Mouse (Mus musculus): ENCODE measurements around the gene Sept9. TPM values are rescaled to one million over a fixed set of nuclear protein-coding genes. Genes with fewer than 3 reads are reported as not detected.

Sept9 gene
- polyA plus RNA-seq, 1 experiment from 2014 or later, result 78.9 TPM

DNA sequence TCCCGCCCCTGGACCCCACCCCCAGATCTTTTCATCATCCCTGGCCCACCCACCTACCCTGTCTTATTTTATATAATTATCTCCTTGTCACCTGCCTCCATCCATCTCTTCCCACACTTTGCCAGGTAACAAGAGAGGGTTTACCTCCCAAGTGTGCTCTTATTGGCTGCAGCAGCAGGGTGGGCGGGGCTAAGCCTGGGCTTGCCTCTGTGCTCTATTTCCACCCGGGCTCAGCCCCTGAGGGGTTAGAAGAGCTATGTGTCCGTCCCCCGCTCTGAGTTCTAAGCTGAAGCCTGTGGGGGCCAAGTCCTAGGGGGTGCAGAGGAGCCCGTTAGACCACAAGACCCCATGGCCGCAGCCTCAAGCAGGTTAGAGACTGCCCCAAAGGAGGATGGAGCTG is 161.1 kb downstream of the Sept9 start:
- Histone ChIP-seq H3K27ac (ENCODE audit: low read depth, low read length) (no peak overlapping the region), H3K4me2 (no peak overlapping the region), H3K36me3 (ENCODE audit: control insufficient read depth, insufficient read depth, low read length) (peaks cover 44% of the 10 kb centered on the region), H3K4me1 (ENCODE audit: control insufficient read depth, insufficient read depth, low read length) (no peaks in the 10 kb centered on the region), H3K9ac (ENCODE audit: low read depth, low read length) (no peak overlapping the region), H3K4me3 (ENCODE audit: low read depth, low read length) (no peak overlapping the region), H3K27me3 (ENCODE audit: control insufficient read depth, insufficient read depth, low read length) (no peaks in the 10 kb centered on the region), H3K9me3 (replicated peaks; ENCODE audit: control insufficient read depth, low read length) (no peaks in the 10 kb centered on the region)
- WGBS (ENCODE audit: insufficient replicate concordance), result 70% methylated on average over 7 of the region's 7 CpGs
- ATAC-seq (replicated peaks; ENCODE audit: insufficient number of reproducible peaks, low FRiP score, low TSS enrichment), result no peak

DNA sequence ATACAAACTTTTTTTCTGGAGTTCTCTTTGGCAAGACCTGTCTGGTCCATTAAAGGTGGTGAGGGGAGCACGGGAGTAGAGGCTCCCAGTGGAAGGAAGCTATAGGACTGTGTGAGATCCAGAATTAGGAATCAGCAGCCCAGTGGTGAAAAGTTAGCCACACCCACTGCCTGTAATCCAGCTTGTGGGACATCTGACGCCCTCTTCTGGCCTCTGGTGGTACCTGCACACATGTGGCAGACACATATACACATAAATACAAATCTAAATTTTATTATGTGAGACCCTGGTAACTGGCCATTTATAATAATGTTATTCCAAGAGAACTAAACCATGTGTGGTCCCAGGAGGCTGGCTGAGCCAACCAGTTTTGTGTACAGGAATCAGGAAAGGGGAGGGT is 162.8 kb downstream of the Sept9 start:
- no peak overlapping the region for H3K27ac ChIP-seq (ENCODE audit: low read depth, low read length)
- no peak overlapping the region for H3K4me3 ChIP-seq (ENCODE audit: low read depth, low read length)
- H3K27me3 ChIP-seq (ENCODE audit: control insufficient read depth, insufficient read depth, low read length), result no peaks in the 10 kb centered on the region
- no peak overlapping the region for H3K9ac ChIP-seq (ENCODE audit: low read depth, low read length)
- no peaks in the 10 kb centered on the region for H3K4me1 ChIP-seq (ENCODE audit: control insufficient read depth, insufficient read depth, low read length)
- H3K36me3 ChIP-seq (ENCODE audit: control insufficient read depth, insufficient read depth, low read length), result peaks cover 27% of the 10 kb centered on the region
- WGBS (ENCODE audit: insufficient replicate concordance), result 81% methylated on average over 2 of the region's 2 CpGs
- H3K4me2 ChIP-seq, result no peak overlapping the region
- ATAC-seq (replicated peaks; ENCODE audit: insufficient number of reproducible peaks, low FRiP score, low TSS enrichment), result no peak
- H3K9me3 ChIP-seq (replicated peaks; ENCODE audit: control insufficient read depth, low read length), result no peaks in the 10 kb centered on the region

DNA sequence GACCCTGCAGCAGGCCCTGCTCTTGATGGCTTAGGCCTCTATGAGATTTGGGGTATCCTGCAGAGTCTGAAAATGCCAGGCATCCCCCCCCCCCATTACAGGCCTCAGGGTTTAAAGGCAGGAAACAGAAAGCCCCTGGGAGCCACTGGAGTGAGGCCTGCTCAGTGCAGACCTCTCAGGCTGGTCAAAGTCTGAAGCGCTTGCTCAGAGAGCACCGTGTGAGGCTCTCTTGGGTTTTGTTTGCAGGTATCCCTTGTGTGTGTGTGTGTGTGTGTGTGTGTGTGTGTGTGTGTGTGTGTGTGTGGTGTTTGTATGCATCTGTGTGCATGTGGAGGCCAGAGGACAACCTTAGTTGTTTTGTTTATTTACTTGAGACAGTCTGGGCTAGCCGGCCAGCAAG is 164.5 kb downstream of the Sept9 start:
- peaks cover 23% of the 10 kb centered on the region for H3K36me3 ChIP-seq (ENCODE audit: control insufficient read depth, insufficient read depth, low read length)
- no peaks in the 10 kb centered on the region for H3K4me1 ChIP-seq (ENCODE audit: control insufficient read depth, insufficient read depth, low read length)
- H3K4me3 ChIP-seq (ENCODE audit: low read depth, low read length), result no peak overlapping the region
- no peaks in the 10 kb centered on the region for H3K9me3 ChIP-seq (replicated peaks; ENCODE audit: control insufficient read depth, low read length)
- no peak overlapping the region for H3K9ac ChIP-seq (ENCODE audit: low read depth, low read length)
- no peak overlapping the region for H3K4me2 ChIP-seq
- no peaks in the 10 kb centered on the region for H3K27me3 ChIP-seq (ENCODE audit: control insufficient read depth, insufficient read depth, low read length)
- WGBS (ENCODE audit: insufficient replicate concordance), result 73% methylated on average over 3 of the region's 3 CpGs
- H3K27ac ChIP-seq (ENCODE audit: low read depth, low read length), result no peak overlapping the region
- no peak for ATAC-seq (replicated peaks; ENCODE audit: insufficient number of reproducible peaks, low FRiP score, low TSS enrichment)

DNA sequence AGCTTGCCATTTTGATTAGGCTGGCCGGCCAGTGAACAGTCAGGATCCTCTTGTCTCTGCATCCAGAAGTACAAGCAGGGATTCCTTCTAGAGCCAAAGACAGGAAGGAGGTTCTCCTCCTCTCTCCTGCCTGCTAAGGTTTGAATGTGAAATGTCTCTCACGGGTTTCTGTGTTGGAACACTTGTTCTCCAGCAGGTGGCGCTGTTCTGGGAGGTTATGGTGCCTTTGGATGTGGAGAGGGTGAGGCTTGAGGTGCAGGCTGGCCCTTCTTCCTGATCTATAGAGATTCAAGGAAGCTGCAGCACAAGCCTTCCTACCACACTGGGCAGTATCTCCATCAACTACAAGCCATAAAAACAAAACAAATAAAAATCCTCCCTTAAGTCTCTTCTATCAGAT is 167.0 kb downstream of the Sept9 start:
- no peaks in the 10 kb centered on the region for H3K4me1 ChIP-seq (ENCODE audit: control insufficient read depth, insufficient read depth, low read length)
- no peak overlapping the region for H3K9ac ChIP-seq (ENCODE audit: low read depth, low read length)
- H3K27me3 ChIP-seq (ENCODE audit: control insufficient read depth, insufficient read depth, low read length), result no peaks in the 10 kb centered on the region
- no peak overlapping the region for H3K4me3 ChIP-seq (ENCODE audit: low read depth, low read length)
- H3K27ac ChIP-seq (ENCODE audit: low read depth, low read length), result no peak overlapping the region
- H3K4me2 ChIP-seq, result no peak overlapping the region
- WGBS (ENCODE audit: insufficient replicate concordance), result 25% methylated on average over 3 of the region's 3 CpGs
- ATAC-seq (replicated peaks; ENCODE audit: insufficient number of reproducible peaks, low FRiP score, low TSS enrichment), result no peak
- peaks cover 10% of the 10 kb centered on the region for H3K36me3 ChIP-seq (ENCODE audit: control insufficient read depth, insufficient read depth, low read length)
- no peaks in the 10 kb centered on the region for H3K9me3 ChIP-seq (replicated peaks; ENCODE audit: control insufficient read depth, low read length)

DNA sequence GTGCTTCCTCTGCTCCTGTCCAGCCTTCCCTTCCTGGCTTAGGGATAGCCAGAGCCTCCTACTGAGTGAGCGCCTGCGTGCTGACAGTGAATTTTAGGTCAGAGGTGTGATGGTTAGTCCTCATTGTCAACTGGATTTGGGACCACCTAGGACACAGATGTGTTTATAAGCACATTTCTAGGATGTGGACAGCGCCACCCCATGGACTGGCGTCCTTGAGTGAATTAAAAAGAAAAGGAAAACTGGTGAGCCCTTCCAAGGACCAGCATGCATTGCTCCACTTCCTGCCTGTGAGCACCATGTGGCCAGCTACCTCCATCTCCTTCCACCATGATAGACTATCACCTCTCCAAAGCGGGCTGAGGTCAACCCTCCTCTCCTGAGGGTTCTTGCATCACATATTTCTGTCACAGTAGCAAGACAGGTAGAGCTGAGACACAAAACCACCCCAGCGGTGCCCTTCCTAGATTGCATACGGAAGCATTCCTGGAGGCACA is 167.4 kb downstream of the Sept9 start:
- Histone ChIP-seq H3K9me3 (replicated peaks; ENCODE audit: control insufficient read depth, low read length) (no peaks in the 10 kb centered on the region), H3K27ac (ENCODE audit: low read depth, low read length) (no peak overlapping the region), H3K27me3 (ENCODE audit: control insufficient read depth, insufficient read depth, low read length) (no peaks in the 10 kb centered on the region), H3K4me3 (ENCODE audit: low read depth, low read length) (no peak overlapping the region), H3K4me1 (ENCODE audit: control insufficient read depth, insufficient read depth, low read length) (no peaks in the 10 kb centered on the region), H3K9ac (ENCODE audit: low read depth, low read length) (no peak overlapping the region), H3K36me3 (ENCODE audit: control insufficient read depth, insufficient read depth, low read length) (peaks cover 5% of the 10 kb centered on the region), H3K4me2 (no peak overlapping the region)
- no peak for ATAC-seq (replicated peaks; ENCODE audit: insufficient number of reproducible peaks, low FRiP score, low TSS enrichment)
- WGBS (ENCODE audit: insufficient replicate concordance), result 76% methylated on average over 7 of the region's 7 CpGs

DNA sequence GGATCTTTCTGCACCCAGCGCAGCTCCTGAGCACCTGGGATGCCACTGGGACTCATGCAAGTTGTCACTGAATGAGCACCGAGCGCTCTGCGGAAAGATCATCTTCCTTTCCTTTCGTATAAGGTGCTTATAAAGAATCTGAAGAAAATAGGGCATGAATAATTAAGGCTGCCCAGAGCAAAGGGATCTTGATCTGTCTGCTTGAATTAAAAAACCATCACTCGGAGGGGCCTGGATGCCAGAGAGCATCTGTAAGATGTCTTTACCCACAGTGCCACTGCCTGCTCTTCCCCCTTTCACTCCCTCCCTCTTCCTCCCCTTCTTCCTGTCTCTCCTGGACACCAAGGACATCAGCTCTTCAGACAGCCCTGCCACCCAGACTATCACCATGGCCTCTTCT is 168.5 kb downstream of the Sept9 start:
- Histone ChIP-seq H3K4me3 (ENCODE audit: low read depth, low read length) (no peak overlapping the region), H3K27me3 (ENCODE audit: control insufficient read depth, insufficient read depth, low read length) (no peaks in the 10 kb centered on the region), H3K27ac (ENCODE audit: low read depth, low read length) (no peak overlapping the region), H3K36me3 (ENCODE audit: control insufficient read depth, insufficient read depth, low read length) (no peaks in the 10 kb centered on the region), H3K9ac (ENCODE audit: low read depth, low read length) (no peak overlapping the region), H3K9me3 (replicated peaks; ENCODE audit: control insufficient read depth, low read length) (no peaks in the 10 kb centered on the region), H3K4me1 (ENCODE audit: control insufficient read depth, insufficient read depth, low read length) (no peaks in the 10 kb centered on the region), H3K4me2 (no peak overlapping the region)
- ATAC-seq (replicated peaks; ENCODE audit: insufficient number of reproducible peaks, low FRiP score, low TSS enrichment), result no peak
- WGBS (ENCODE audit: insufficient replicate concordance), result 90% methylated on average over 6 of the region's 6 CpGs

DNA sequence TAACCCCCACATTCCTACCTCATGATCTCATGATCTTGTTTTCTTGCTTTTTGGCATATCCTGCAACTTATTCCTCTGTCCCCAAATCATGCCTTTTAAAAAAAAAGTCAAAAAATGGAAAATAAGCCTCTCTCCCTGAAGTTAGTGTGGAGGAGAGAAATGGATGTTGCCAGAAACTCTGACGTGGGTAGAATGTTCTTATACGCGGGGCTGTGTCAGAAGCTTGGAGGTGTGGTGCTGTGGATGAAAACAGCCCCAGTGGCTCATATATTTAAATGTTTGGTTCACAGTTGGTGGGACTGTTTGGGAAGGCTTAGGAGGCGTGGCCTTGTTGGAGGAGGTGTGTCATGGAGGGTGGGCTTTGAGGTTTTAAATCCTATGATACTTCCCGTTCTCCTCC is 169.9 kb downstream of the Sept9 start:
- Histone ChIP-seq H3K4me2 (no peak overlapping the region), H3K9me3 (replicated peaks; ENCODE audit: control insufficient read depth, low read length) (no peaks in the 10 kb centered on the region), H3K36me3 (ENCODE audit: control insufficient read depth, insufficient read depth, low read length) (no peaks in the 10 kb centered on the region), H3K27me3 (ENCODE audit: control insufficient read depth, insufficient read depth, low read length) (peaks cover 3% of the 10 kb centered on the region), H3K27ac (ENCODE audit: low read depth, low read length) (no peak overlapping the region), H3K4me1 (ENCODE audit: control insufficient read depth, insufficient read depth, low read length) (no peaks in the 10 kb centered on the region), H3K4me3 (ENCODE audit: low read depth, low read length) (no peak overlapping the region), H3K9ac (ENCODE audit: low read depth, low read length) (no peak overlapping the region)
- no peak for ATAC-seq (replicated peaks; ENCODE audit: insufficient number of reproducible peaks, low FRiP score, low TSS enrichment)
- 72% methylated on average over 5 of the region's 5 CpGs for WGBS (ENCODE audit: insufficient replicate concordance)

DNA sequence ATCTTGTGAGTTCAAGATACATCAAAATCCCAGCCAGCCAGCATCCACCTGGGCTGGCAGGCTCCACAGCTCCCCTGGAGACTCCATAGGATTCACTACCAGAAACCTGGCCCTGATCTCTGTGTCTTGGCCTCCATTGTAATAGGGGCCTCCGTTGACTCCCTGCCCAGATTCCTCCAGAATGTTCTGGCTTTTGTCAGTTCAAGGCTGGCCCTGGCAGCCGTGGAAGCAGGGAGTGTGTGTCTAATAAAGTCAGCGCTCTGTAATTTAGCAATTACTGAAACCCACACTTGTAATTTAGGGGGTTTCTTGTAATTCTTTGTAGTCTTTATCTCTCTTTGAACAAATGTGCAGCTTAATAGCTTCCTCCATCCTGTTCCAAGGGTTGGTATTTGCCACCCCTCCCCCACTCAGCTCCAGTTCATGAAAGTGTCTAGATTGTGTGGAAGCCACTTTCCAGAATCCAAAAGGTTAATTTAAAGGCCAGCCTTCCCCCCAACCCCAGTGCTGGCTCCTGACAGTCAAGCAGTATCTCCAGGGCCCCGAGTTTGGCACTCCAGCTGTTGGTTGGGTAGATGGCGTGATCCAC is 170.9 kb downstream of the Sept9 start:
- no peak for ATAC-seq (replicated peaks; ENCODE audit: insufficient number of reproducible peaks, low FRiP score, low TSS enrichment)
- Histone ChIP-seq H3K9ac (ENCODE audit: low read depth, low read length) (no peak overlapping the region), H3K27me3 (ENCODE audit: control insufficient read depth, insufficient read depth, low read length) (peaks cover 3% of the 10 kb centered on the region), H3K27ac (ENCODE audit: low read depth, low read length) (no peak overlapping the region), H3K4me3 (ENCODE audit: low read depth, low read length) (no peak overlapping the region), H3K4me2 (no peak overlapping the region), H3K36me3 (ENCODE audit: control insufficient read depth, insufficient read depth, low read length) (no peaks in the 10 kb centered on the region), H3K4me1 (ENCODE audit: control insufficient read depth, insufficient read depth, low read length) (no peaks in the 10 kb centered on the region), H3K9me3 (replicated peaks; ENCODE audit: control insufficient read depth, low read length) (no peaks in the 10 kb centered on the region)
- WGBS (ENCODE audit: insufficient replicate concordance), result 48% methylated on average over 5 of the region's 5 CpGs

DNA sequence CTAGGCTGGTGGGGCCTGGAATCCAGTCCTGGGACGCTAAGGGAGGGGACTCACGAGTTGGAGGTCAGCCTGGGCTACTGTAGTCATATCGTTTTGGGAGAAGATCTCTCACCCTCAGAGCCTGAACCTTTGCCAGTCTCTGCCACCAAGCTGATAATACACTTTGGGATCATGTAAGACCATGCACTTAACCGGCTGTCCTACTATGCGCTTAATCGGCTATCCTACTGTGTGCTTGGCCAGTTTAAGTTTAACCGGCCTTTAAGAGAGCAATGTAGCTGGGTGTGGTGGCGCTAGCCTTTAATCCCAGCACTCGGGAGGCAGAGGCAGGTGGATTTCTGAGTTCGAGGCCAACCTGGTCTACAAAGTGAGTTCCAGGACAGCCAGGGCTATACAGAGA is 173.1 kb downstream of the Sept9 start:
- no peak for ATAC-seq (replicated peaks; ENCODE audit: insufficient number of reproducible peaks, low FRiP score, low TSS enrichment)
- Histone ChIP-seq H3K27me3 (ENCODE audit: control insufficient read depth, insufficient read depth, low read length) (peaks cover 3% of the 10 kb centered on the region), H3K9me3 (replicated peaks; ENCODE audit: control insufficient read depth, low read length) (no peaks in the 10 kb centered on the region), H3K4me1 (ENCODE audit: control insufficient read depth, insufficient read depth, low read length) (no peaks in the 10 kb centered on the region), H3K27ac (ENCODE audit: low read depth, low read length) (no peak overlapping the region), H3K36me3 (ENCODE audit: control insufficient read depth, insufficient read depth, low read length) (no peaks in the 10 kb centered on the region), H3K4me2 (no peak overlapping the region), H3K9ac (ENCODE audit: low read depth, low read length) (no peak overlapping the region), H3K4me3 (ENCODE audit: low read depth, low read length) (no peak overlapping the region)
- 89% methylated on average over 10 of the region's 10 CpGs for whole genome bisulfite sequencing (ENCODE audit: insufficient replicate concordance)
